Mouse (Mus musculus) liver, embryonic 14.5 days (tissue): Measurements from ENCODE around the gene Olfr517. TPM values are rescaled to one million over a fixed set of nuclear protein-coding genes. Genes with fewer than 3 reads are reported as not detected.

Experiments used
- ATAC-seq: fragments of 200-750 bp; cut with Nextera tagmentation; 2 replicates; pipeline ENCODE4 v1.8.0; 2017; ENCODE audit warnings: moderate number of reproducible peaks, mild to moderate bottlenecking, moderate library complexity; ENCODE audit not compliant: insufficient read depth
- DNase-seq, 3 experiments: peaks; one replicate each; pipeline ENCODE4 v3.0.0-alpha.2; 2012 to 2013; ENCODE audit warnings: low read depth in 3 of 3, low spot score in 3 of 3
- H3K27ac ChIP-seq: fragments of 300-500 bp; sonication (generic); 2 replicates; pipeline ENCODE4 v1.5.1; 2014; ENCODE audit warnings: moderate library complexity, mild to moderate bottlenecking, control low read depth, inconsistent platforms
- H3K27me3 ChIP-seq: fragments of 300-500 bp; sonication (generic); 2 replicates; pipeline ENCODE4 v1.6.1; 2014; ENCODE audit warnings: mild to moderate bottlenecking, low read length, moderate library complexity; ENCODE audit not compliant: control insufficient read depth, insufficient read depth
- H3K36me3 ChIP-seq: fragments of 300-500 bp; sonication (generic); replicated peaks from 2 replicates; pipeline ENCODE4 v1.6.1; 2014; ENCODE audit warnings: low read depth; ENCODE audit not compliant: control insufficient read depth, insufficient read depth
- H3K4me1 ChIP-seq, 2 experiments: fragments of 200-500 bp in 1 of 2; fragments of 300-500 bp in 1 of 2; sonication (generic) in 1 of 2; replicated peaks; 2 replicates each; pipeline ENCODE4 v1.6.1; 2012 to 2014; ENCODE audit warnings: antibody characterized with exemption in 1 of 2, inconsistent platforms in 1 of 2, low read length in 1 of 2; ENCODE audit not compliant: control insufficient read depth in 2 of 2, insufficient read depth in 2 of 2
- H3K4me2 ChIP-seq: fragments of 300-500 bp; sonication (generic); 2 replicates; pipeline ENCODE4 v1.6.1; 2014; ENCODE audit warnings: low read depth, mild to moderate bottlenecking, control low read depth, moderate library complexity
- H3K4me3 ChIP-seq, 2 experiments: fragments of 200-500 bp in 1 of 2; fragments of 300-500 bp in 1 of 2; sonication (generic) in 1 of 2; 2 replicates each; pipeline ENCODE4 v1.5.1; 2012 to 2014; ENCODE audit warnings: low read depth in 2 of 2, low read length in 2 of 2, mild to moderate bottlenecking in 2 of 2, control low read depth in 1 of 2, inconsistent platforms in 1 of 2, moderate library complexity in 1 of 2; ENCODE audit not compliant: insufficient read depth in 1 of 2
- H3K9ac ChIP-seq: fragments of 300-500 bp; sonication (generic); replicated peaks from 2 replicates; pipeline ENCODE4 v1.6.1; 2014; ENCODE audit warnings: mild to moderate bottlenecking, control low read depth, moderate library complexity
- H3K9me3 ChIP-seq: fragments of 300-500 bp; sonication (generic); 2 replicates; pipeline ENCODE4 v1.6.1; 2016; ENCODE audit warnings: low read length, mixed read lengths; ENCODE audit not compliant: control insufficient read depth
- CTCF ChIP-seq: IDR thresholded peaks from 2 replicates; pipeline ENCODE4 v1.5.1; 2016; ENCODE audit warnings: antibody characterized with exemption, low read depth, control low read depth
- EP300 ChIP-seq: IDR thresholded peaks from 2 replicates; pipeline ENCODE4 v1.6.1; 2016; ENCODE audit warnings: antibody characterized with exemption, low read depth
- polyA plus RNA-seq, 2 experiments: library from polyadenylated mRNA; depleted of rRNA in 1 of 2; stranded (reverse) in 1 of 2; unstranded in 1 of 2; fragments of >200 nt; fragmentation: Nextera tagmentation in 1 of 2; extraction: Ambion mirVana in 1 of 2; gene quantifications; 2 replicates each; pipeline versions ENCODE4 v1.2.1 to v1.2.3; 2012 to 2014

Gene Olfr517
- polyA plus RNA-seq, 2 experiments: not detected

- no peak within 1 kb of the TSS for H3K9ac ChIP-seq
- no peaks in the 10 kb centered on the region for H3K27me3 ChIP-seq
- H3K27ac ChIP-seq: no peak within 1 kb of the TSS
- DNase-seq (no peak), ATAC-seq (no peak)
- H3K4me2 ChIP-seq: no peak within 1 kb of the TSS
- H3K36me3 ChIP-seq: no peaks in the 10 kb centered on the region
- H3K4me3 ChIP-seq: no peak within 1 kb of the TSS
- no peak for TF ChIP-seq EP300
- TF ChIP-seq CTCF: no peak
- no peaks in the 10 kb centered on the region for H3K9me3 ChIP-seq
- H3K4me1 ChIP-seq: no peaks in the 10 kb centered on the region
Observed at GRCm38 (mm10) chr7:108825897-108826296, 46.3 kb downstream of the Olfr517 start, which contains the start of gene Olfr514. Olfr514 (minus strand) TSS chr7:108825997.

Other genes with a start within 250 kb of the Olfr517 start
- not detected in 2 replicates for gene Olfr508, start 242.4 kb downstream of the Olfr517 start, polyA plus RNA-seq (2012; rRNA removed)
- gene Olfr508, start 242.4 kb downstream of the Olfr517 start, polyA plus RNA-seq (2014; fragmentation: Nextera tagmentation; extraction: Ambion mirVana): not detected in 2 replicates
- not detected in 2 replicates for gene Olfr509, start 220.5 kb downstream of the Olfr517 start, polyA plus RNA-seq (2012; rRNA removed)
- not detected in 2 replicates for gene Olfr509, start 220.5 kb downstream of the Olfr517 start, polyA plus RNA-seq (2014; fragmentation: Nextera tagmentation; extraction: Ambion mirVana)
- gene Olfr510, start 206.0 kb downstream of the Olfr517 start, polyA plus RNA-seq (2012; rRNA removed): not detected in 2 replicates
- not detected in 2 replicates for gene Olfr510, start 206.0 kb downstream of the Olfr517 start, polyA plus RNA-seq (2014; fragmentation: Nextera tagmentation; extraction: Ambion mirVana)
- not detected in 2 replicates for gene Olfr512, start 159.1 kb downstream of the Olfr517 start, polyA plus RNA-seq (2012; rRNA removed)
- not detected in 2 replicates for gene Olfr512, start 159.1 kb downstream of the Olfr517 start, polyA plus RNA-seq (2014; fragmentation: Nextera tagmentation; extraction: Ambion mirVana)
- not detected in 2 replicates for gene Olfr513, start 121.4 kb downstream of the Olfr517 start, polyA plus RNA-seq (2012; rRNA removed)
- gene Olfr513, start 121.4 kb downstream of the Olfr517 start, polyA plus RNA-seq (2014; fragmentation: Nextera tagmentation; extraction: Ambion mirVana): not detected in 2 replicates
- gene Olfr514, start 46.4 kb downstream of the Olfr517 start, polyA plus RNA-seq (2012; rRNA removed): not detected in 2 replicates
- gene Olfr514, start 46.4 kb downstream of the Olfr517 start, polyA plus RNA-seq (2014; fragmentation: Nextera tagmentation; extraction: Ambion mirVana): not detected in 2 replicates
- not detected in 2 replicates for gene Olfr516, start 21.9 kb downstream of the Olfr517 start, polyA plus RNA-seq (2012; rRNA removed)
- not detected in 2 replicates for gene Olfr516, start 21.9 kb downstream of the Olfr517 start, polyA plus RNA-seq (2014; fragmentation: Nextera tagmentation; extraction: Ambion mirVana)
- gene Olfr518, start 12.6 kb upstream of the Olfr517 start, polyA plus RNA-seq (2012; rRNA removed): not detected in 2 replicates
- gene Olfr518, start 12.6 kb upstream of the Olfr517 start, polyA plus RNA-seq (2014; fragmentation: Nextera tagmentation; extraction: Ambion mirVana): not detected in 2 replicates
- gene Olfr519, start 22.0 kb upstream of the Olfr517 start, polyA plus RNA-seq (2012; rRNA removed): not detected in 2 replicates
- gene Olfr519, start 22.0 kb upstream of the Olfr517 start, polyA plus RNA-seq (2014; fragmentation: Nextera tagmentation; extraction: Ambion mirVana): not detected in 2 replicates
- 0.01 TPM in 1 of 2 replicates, not detected in the other for gene Nlrp10, start 57.8 kb upstream of the Olfr517 start, polyA plus RNA-seq (2012; rRNA removed)
- not detected in 2 replicates for gene Nlrp10, start 57.8 kb upstream of the Olfr517 start, polyA plus RNA-seq (2014; fragmentation: Nextera tagmentation; extraction: Ambion mirVana)
- gene Eif3f, start 62.0 kb upstream of the Olfr517 start, polyA plus RNA-seq (2012; rRNA removed): 31.0 and 37.2 TPM in 2 replicates
- gene Eif3f, start 62.0 kb upstream of the Olfr517 start, polyA plus RNA-seq (2014; fragmentation: Nextera tagmentation; extraction: Ambion mirVana): 39.0 and 45.6 TPM in 2 replicates
- gene Tub, start 78.0 kb upstream of the Olfr517 start, polyA plus RNA-seq (2012; rRNA removed): 0.06 and 0.14 TPM in 2 replicates
- not detected in 2 replicates for gene Tub, start 78.0 kb upstream of the Olfr517 start, polyA plus RNA-seq (2014; fragmentation: Nextera tagmentation; extraction: Ambion mirVana)
- gene Ric3, start 211.0 kb upstream of the Olfr517 start, polyA plus RNA-seq (2012; rRNA removed): 0.18 and 0.31 TPM in 2 replicates
- 0.39 and 0.62 TPM in 2 replicates for gene Ric3, start 211.0 kb upstream of the Olfr517 start, polyA plus RNA-seq (2014; fragmentation: Nextera tagmentation; extraction: Ambion mirVana)